Mouse (Mus musculus) WW6 (cell line): Measurements from ENCODE around the gene Hist2h2bb.

Experiments used
- DNase-seq: peaks from one replicate; pipeline ENCODE4 v3.0.0-alpha.2; 2013; ENCODE audit warnings: low read depth, low spot score

The Hist2h2bb gene

DNA sequence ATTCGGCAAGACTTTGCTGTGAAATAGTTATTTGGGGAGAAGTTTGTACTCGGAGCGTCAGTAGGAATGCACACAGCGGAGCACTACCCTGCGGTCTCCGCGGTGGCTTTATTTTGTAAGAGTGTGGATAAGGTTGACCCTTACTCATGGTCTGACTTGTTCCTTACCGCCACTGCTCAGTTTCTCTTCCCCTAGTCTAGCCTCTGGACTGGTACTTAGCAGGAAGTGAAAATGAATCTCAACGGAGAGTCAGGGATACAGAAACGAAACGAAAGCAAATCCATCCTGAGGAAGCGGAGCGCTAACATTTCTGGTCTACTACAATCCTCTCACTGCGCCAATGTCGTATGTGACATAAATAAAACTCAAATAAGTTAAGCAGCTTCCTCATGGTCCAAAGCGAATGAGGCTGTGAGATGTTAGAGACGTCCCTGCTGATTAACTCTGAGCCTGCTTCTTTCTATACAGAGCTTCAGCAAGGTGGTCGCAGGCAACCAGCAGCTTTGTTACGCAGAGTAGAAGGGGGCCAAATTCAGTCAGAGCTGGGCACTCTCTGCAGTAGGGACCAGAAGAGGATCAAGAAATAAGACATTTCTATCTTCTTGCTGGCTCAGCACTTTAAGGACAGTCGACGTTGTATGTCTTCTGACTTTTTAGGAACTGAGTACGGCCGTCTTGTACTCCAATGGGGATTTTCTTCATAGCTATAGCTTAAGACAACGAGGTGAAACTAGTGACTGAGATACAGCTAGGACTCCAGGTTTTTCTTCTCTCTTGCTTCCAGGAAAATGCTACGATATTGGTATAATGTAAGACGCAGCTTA, 31.4 kb downstream of the Hist2h2bb start:
- no peak for DNase-seq

- no peak for DNase-seq
Observed at GRCm38 (mm10) chr3:96302076-96302475, 32.5 kb downstream of the Hist2h2bb start.

DNA sequence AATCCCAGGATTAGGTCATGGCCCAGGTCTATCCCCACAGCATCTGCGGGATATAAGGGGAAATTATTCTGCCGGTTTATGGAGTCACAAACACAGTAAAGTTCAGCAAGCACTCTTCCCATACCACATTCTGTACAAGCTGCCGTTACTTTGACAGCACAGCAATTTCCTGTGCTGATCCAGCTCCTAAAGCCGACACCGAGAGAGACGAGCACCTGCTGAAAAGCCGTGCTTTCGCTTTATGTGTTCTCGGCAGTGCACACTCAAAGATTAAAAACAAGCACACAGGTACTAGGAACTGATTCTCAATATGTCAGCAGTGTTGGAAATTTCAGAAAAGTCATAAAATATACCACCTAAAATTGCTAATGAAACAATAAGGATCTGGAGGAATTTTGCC, 37.0 kb downstream of the Hist2h2bb start:
- no peak for DNase-seq

DNA sequence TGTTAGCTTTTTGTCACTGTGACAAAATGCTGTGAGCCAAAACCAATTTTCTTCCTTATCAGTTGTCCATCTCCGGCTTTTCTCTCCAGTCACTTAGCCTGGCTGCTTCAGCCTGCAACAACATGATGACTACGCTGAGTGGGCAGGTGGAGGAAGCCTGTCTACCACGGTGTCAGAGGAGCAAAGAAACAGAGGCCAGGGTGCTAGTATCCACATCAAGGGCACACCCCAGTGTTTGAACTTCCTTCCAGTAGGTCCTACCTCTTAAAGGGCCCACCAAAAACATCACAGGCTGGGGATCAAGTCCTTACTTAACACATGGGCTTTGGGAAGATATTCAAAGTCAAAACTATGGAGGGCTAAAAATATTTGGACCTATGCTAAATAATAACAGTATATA, 39.9 kb downstream of the Hist2h2bb start:
- DNase-seq = no peak

DNA sequence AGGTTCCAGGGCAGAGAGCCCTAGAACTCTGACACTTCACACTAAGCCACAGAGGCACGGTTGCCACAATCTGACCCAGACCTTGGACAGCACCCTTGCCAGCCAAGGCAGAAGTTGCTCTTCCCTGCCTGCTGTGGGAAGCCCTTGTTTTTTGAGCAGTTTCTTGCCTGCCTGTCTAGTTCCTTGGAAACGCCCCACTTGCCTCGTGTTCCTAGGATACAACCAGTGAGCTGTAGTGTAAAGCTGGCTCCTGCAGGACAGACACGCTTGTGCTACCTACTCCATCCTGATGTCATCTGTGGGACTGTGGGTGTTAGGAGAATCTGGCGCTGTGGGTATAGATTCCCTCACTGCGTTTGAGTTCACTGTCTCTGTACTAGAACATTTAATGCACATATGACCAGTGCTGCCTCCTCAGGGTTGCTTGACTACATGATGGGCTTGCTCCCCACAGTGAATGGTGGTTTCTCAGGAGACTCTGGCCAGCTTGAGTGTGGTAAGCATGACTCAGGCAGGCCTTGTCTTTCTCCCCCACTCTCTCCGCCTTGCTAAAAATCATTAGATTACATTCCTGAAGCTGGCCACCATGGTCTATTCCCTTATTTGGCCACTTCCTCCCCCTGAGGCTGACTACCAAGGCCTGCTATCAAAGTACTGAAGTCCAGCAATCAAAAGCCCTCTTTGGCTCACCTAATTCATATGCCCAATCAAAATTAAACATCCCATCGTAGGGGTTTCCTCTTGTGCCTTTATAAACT, 43.0 kb downstream of the Hist2h2bb start:
- no peak for DNase-seq
